Mouse (Mus musculus): ENCODE results near the gene Prdm16.

Gene Prdm16

DNA sequence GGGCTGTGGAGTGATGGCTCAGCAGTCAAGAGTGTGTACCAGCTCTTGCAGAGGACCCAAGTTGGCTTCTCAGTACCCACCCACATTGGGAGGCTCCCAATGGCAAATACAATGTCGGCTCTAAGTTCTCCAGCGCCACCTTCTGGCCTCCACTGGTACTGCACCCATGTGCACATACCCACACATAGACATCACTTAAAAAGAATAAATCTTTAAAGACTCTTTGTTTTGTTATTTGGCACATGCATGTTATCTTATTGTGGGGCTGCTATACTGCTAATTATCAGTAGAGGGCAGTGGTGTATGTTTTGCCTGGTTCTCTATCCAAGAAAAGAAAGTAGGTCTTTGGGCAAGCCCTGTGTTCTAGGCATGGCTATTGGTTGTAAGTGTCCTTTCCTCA is 217.7 kb downstream of the Prdm16 start:
- no peak for DNase-seq (ENCODE audit: low spot score)

DNA sequence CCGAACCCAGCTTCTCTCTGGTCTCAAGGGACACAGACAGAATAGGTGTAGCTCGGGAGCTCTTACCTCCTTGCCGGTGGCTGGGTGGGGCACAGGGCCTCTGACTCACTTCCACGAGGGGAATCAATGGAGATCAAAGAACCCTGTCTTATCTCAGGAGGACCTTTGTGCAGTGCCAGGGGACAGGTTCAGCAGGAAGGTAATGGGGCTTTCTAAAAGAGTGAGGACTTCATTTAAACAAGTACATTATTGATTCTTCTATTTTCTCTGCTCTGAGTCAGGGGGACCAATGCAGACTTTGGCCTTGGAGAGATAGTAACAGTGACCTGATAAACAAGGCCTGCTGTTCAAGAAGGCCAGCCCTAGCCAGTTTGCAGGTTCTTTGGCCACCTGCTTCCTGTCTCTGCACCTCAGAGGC is 218.3 kb downstream of the Prdm16 start:
- DNase-seq (ENCODE audit: low spot score) = no peak

DNA sequence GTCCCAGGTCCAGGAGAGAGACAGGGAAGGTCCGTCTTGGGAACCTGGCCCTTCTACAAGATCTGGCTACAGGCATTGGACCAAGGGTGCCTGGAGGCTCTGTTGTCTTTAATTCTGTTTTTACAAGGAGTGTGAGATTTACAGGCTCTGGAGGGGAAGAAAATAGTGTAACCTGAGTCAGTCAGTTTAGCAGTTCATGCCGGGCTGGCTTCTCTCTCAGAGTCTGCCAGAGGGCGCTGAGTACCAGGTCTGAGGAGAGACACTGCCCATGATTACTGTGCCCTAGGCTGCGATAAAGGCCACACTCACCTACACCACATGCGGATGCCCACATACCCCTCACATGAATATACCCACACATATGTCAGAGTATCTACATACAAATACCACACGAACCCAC is 219.9 kb downstream of the Prdm16 start:
- no peak for DNase-seq (ENCODE audit: low spot score)

DNA sequence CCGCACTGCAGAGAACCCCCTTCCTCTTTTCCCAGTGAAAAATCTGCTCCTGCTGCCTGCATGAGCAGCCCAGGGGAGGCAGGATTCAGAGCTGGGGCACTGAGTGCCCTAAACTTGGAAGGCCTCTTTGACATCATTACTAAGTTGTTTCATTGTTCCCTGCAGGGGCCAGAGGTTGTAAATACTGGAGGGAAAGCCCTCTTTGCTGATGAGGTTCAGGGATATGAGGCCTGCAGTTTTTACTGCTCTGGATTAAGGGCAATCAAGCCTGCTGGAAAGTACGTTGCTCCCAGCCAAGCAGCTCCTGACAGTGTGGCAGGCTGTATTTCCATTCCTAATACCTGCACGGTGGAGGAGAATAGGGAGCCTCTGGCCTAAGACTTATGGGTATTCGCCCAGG is 221.8 kb downstream of the Prdm16 start:
- no peak for DNase-seq (ENCODE audit: low spot score)

DNA sequence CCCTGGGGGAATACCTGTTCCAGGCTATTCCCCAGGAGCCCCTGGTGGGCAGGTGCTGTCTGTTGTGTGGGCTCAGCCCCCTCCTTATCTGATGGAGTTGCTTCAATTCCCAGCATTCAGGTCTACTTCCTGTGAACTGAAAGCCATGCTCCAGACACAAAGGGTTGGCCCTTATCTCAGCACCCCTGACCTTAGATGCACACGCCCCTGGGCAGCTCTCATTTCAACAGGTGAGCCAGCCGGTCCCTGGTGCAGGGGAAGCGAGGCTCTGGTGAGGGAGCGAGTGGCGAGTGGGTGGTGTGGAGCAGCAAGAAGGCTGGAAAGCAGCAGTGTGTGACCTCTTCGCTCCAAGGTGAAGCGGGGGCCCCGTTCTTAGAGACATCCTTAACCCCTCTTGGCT is 226.1 kb downstream of the Prdm16 start:
- no peak for DNase-seq (ENCODE audit: low spot score)

DNA sequence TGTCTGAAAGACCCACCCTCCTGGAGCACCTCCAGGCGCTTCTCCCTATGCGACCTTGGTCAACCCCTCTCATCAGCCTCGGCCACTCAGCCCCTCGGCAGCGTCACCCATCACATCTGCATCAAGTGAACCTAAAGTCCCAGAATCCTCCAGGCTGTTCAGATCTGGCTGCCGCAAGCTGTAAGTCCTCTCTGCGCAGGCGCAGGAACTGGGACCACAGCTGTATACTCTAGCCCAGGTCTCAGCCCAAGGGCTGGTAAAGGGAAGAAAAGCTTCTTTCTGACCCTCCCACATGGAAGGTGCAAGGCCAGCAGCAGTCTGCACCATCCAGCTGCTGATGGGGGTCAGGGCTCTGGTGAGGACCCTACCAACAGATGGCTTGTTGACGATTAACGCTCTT is 226.8 kb downstream of the Prdm16 start:
- DNase-seq (ENCODE audit: low spot score) = no peak

DNA sequence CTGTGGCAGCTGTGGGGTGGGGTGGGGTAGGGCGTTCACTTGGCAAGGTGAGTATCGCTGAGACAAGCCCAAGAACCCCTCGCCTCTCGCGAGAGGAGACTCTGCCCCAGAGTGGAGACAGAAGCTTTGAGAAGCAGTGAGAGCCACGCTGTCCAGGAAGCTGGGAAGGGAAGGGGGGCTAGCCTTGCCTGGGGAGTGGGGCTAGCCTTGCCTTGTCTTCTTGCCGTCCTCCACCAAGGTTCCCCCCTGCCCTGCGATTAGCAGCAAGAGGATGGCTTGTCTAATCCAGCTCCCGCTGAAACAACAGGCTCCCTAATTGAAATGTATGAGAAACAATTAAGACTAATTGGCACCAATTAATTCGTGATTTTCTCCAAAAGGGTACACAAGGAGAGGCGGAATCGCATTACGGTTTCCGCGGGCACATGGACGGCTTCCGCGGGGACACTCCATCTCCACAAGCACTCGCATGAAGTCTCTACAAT is 227.4 kb downstream of the Prdm16 start:
- DNase-seq (ENCODE audit: low spot score) = no peak

DNA sequence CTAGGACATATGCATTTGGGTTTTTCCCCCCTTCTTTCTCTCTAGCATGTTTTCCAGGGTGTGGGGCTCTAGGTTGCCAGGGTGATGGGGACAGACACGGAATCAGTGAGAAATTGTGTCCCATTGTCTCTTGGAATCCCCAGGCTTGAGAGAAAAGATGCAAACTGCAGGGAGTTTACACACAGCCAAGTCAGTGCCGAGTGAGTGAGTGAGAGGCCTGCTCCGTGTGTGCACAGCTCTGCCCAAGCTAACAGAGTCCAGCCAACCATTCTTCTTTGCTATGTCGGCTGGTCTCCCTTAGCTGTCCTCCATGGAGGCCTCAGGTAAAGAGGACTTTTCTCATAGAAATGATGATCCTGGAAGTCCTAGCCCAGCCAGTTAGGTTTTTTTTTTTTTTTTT is 233.7 kb downstream of the Prdm16 start:
- DNase-seq (ENCODE audit: low spot score) = no peak

DNA sequence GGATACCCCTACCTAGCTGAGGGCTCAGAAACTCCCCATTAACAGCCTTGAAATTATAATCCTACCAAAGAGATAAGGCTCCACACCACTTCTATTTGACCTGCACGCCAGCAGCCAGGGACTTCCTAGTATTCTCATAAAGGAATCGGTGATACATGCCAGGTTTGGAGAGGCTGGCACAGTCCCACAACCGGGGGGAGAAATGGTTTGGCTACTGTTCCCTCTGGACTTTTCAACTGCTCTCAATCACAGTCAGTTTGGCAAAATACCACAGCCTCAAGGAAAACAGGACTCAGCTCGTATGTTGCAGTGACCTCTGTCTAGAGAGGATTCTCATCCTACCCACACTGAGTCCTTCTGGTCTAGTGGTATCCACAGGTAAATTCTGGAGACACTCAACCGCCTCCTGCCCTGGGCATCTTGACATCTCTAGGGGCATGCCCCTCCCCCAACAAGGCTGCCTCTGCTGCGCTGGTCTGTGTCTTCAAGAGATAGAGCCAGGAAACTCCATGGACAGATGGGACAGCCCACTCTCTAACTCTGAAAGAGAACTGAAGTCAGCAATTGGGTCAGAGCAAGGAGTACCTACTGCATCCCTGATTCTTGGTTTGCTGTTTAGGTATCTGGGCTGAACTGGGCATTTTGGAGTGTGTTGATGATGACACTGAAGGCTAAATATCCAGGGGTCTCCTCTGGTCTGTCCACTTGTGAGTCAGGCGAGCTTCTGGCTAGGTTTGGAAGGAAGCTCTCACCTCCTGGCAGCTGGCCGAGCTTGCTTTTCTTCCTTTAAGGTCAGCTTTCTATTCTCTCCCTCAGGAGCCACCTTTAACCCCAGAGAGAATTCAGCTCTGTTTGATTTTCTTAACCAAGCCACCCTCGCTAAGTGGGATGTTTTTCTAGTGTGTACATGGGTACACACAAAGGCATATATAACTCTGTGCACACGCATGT is 234.4 kb downstream of the Prdm16 start:
- peak; percentile 54 for DNase-seq (ENCODE audit: low spot score)

DNA sequence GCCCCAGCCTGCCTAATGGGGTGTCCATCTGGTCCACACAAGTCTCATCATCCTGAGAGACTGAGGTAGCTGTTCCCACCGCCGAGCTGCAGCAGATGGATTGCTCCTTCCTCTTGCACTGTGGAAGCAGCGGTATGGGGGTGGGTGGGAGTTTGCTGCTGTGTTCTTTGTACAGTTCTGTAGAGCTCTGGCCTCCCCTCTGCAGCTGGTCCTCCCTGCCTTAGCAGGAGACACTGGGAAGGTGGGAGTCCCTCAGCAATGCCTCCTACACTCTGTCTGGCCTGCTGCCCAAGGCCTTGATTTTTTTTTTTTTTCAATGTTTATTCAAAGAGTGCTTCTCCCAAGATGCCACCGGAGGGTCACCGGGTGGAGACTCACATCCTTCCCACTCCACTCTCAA is 235.3 kb downstream of the Prdm16 start:
- DNase-seq (ENCODE audit: low spot score) = no peak

DNA sequence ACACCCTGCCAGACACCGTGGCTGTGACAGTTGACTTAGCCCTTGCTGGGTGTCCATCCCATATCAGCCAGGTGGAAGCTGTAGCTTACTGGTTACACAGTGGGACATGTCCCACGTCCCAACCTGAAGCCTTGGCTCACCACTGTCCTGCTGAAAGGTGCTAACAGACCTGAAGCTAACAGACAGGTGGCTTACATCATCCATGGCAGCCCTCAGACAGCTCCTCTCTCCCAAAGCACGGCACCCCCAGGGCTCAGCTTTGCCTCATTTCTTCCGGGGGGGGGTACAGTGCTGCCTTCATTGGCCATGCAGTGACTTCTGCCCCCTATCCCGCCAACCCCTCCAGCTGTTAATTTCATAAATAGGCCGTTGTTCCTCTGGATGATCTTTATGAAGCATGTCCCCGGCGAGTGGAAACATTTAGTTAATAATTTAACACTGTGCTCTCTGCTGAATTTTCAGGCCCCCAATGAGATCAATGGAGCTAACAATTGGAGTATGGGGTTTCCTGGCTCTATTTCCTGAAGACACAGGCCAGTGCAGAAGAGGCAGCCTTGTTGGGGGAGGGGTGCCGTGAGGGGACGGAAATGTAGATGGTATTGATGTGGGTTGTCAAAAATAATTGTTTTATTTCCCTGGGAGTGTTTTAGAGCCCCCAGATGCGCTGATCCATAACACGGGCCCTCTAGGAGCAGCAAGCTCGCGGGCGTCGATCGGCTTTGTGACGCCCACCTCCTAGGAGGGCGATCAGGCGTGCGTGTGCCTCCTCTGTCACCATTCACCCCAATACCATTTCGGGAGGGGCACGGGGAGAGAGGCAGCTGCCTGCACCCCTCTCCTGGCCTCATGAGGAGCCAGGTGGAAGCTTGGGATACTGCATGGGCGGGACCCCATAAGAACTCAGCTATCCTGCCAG is 236.2 kb downstream of the Prdm16 start:
- no peak for DNase-seq (ENCODE audit: low spot score)

DNA sequence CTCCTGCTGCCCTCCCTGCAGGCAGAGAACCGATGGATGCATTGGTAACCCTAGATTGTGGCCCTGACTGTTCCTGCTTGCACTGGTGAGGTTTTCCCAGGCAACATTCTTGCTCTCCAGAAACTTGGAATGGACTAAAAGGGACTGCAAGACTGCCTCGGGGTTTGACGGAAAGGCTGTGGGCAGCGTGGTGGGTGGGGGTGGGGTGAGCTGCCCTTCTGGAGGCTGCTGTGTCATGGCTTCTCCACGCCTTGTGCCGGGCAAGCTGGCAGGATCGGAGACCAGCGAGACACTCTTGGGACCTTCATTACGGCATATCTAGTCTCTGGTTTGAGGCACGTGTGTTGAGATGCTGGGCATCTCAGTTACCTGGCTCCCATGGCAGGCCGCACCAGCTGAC is 237.0 kb downstream of the Prdm16 start:
- DNase-seq (ENCODE audit: low spot score) = no peak

DNA sequence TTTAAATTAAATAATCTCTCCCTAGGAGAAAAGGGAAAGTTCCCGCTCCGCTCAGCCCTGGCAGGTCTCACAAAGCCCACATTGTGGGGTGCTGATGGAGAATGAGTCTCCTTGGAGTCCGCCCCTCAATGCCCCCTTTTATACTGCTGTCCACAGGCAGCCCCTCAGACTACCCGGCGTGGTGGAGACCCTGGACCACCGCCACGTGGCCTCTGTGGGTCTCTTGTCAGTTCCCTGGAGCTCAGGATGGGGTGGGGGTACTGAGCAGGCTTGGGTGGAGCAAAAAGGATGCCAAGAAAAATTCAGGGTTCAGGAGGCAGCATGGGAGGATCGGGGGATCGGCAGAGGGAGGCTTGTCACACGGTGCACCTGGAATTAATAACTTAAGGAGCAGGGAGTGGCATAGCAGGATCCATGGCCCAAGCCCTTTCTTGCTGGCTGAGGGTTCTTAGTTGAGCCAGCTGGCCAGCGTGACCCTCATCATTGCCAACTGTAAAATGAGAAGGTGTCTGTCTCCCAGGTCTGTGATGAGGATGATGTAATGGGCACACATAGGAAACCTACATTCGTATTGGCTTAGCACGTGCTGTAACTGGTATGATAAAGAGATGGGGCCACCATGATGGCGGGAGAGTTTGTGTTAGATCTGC is 239.9 kb downstream of the Prdm16 start:
- no peak for DNase-seq (ENCODE audit: low spot score)

DNA sequence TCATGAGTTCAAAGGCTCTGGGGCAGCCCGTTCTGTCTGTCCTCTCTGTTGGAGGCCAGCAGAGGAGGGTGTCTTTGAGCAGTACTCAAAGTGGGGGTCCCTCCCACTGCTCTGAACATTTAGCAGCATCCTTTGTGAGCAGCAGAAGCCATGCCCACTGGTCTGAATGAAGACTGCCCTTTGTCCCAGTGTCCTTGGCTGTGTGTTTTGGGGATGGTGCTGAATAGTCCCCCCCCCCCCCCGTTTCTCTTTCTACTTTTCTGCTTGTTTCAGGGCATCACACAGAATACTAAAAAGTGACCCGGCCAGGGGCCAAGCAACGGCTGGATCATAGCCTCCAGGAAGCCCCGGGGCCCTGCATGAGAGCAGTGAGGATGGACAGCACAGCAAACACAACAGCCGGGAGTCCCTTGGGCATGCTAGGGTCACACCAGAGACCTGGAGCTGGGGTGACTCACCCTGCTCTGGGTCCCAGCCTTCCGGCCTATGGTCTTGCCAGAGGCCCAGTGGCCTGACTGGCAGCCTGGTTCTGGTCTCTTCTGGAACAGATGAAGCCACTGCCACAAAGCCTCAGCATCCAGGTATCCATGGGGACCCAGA is 242.4 kb downstream of the Prdm16 start:
- DNase-seq (ENCODE audit: low spot score) = no peak

DNA sequence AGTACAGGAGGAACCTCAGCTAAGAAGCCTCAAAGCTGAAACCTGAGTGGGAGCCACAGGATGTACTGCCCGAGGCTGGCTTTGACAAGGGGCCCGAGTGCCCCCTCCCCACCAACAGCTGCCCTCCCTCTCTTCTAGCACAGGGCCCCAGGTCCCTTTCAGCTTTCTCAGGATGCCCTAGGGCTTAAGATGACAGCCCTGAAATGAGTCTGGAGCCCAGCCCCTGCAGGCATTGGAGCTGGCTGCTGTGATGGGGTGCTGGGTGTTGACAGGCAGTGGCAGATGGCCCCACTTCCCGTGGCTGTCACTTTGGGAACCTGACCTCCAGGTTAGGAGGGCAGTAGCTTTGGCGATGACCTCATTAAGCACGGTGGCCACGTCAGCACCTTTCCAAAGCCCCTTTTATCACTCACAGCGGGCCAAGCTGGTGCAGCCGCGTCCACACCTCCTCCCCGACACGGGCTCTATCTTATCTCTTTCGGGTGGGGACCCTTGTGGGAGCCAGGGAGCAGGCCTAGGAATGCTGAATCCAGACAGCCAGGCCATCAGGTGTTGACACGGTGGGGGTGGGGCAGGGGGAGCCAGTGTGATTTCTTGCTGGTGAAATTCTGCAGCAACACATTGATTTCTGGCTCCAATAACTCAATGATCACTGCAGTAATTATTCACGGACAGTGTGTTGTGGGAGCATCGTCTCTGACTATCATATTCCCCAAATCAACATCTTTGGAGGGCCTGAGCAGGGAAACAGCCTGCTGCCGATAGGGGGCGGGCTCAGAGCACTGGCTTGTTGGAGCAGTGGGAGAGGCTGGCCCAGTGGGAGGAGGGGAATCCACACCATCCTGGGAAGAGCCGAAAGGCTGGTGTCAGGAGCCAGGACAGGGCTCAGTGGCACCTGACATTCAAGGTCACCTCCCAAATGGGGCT is 243.2 kb downstream of the Prdm16 start:
- DNase-seq (ENCODE audit: low spot score) = peak; percentile 50

DNA sequence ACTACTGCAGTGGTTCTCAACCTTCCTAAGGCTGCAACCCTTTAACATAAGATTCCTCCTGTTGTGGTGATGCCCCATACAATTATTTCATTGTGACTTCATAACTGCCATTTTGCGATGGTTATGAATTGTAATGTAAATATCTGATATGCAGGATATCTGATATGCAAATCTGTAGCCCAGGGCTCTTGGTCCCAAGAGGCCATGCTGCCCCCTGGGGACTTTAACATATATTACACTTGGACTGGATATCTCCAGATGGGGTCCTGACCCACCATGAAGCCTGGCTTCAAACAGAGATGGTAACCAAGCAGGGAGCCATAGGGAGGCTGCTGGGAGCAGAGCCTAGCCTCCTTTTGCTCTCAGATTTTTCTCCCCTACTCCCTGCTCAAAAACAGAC is 244.0 kb downstream of the Prdm16 start:
- DNase-seq (ENCODE audit: low spot score) = no peak

DNA sequence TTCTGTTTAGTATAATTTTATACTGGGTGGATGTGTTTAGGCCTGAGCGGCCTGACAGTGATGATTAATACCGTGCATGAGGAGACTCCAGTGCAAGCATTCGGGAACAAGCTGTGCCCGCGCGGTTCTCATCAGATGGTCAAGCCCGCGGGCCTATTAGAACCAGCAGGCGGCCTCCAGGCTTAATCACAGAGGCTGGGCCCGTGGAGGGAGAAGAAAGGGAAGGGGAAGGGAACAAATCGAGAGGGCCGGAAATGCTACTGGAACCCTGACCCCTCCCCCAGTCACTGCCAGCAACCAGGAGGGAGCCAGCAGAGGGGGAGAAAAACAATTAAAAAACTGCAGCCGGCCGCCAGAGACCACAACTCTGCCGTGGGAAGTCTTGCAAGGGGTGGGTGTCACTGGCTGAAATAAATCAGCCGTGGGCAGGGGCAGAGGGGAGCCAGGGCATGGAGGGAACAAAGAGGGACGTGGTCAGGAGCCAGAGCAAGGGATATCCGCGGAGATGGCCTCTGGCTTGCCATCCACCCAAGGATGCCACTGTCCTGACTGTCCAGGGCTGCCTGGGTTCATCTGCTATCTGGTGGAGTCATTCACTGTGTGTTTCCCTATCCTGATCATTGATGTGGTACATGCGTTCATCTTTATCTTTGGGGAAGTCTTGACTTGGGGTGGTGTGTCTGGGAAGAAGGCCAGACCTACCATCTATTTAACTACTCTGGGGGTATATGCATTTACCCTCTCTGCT is 246.2 kb downstream of the Prdm16 start:
- DNase-seq (ENCODE audit: low spot score) = no peak

DNA sequence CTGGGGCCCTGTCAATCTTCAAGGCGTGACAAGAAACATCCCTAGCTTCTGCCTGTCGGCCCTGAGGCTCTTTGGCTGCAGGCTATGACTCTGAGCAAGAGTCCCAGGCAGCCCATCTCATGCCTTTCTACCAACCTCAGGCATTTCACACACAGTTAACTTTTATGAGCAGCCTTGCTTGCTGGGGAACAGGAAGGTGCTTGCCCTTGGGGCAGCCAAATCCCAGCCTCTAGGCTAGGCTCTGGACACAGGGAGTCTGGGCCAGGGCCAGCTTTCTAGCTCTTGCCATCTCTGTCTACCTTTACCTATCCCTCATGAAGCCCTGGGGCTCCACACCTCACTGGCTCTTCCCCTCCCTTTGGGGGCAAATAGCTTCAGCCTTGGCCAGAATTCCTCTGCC is 247.0 kb downstream of the Prdm16 start:
- no peak for DNase-seq (ENCODE audit: low spot score)

DNA sequence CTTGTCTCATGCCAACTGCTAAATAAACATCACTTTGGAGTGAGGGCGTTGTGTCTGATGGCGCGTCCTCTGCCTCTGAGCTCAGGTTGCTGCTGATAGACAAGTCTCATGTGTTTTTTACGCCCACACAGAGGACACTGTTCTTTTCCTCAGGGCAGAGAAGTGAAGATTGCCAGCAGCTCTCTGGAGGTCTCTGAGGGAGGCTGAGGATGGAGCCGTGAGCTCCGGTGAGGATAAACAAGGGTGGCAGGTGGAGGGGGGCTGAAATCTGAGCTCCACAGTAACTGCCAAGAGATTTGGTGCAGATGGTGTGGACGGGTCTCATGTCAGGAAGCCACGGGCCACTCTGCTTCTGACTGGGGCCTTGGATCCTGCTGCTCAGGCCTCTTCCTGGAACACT is 249.9 kb downstream of the Prdm16 start:
- DNase-seq (ENCODE audit: low spot score) = no peak

DNA sequence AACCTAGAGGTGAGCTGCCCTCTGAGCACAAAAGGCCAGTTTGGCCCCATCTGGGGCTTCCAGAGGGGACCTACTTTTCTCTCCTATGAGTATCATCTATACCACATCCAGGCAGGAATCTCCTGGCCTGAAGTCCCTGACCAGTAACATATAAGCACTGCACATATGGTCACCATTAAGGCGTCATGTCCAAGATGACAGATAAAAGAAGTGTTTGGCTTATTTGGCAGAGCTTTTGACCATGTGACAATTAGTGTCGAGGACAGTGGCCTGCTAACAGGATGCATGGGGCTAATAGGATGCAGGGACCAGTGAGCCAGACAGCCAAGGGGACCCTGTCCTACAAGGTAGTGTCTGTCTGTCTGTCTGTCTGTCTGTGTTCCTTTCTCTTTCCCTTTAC is 250.8 kb downstream of the Prdm16 start:
- DNase-seq (ENCODE audit: low spot score) = no peak
